Comparison of ENCODE assay signal across 26 mouse cellular contexts in the genomic region with DNA sequence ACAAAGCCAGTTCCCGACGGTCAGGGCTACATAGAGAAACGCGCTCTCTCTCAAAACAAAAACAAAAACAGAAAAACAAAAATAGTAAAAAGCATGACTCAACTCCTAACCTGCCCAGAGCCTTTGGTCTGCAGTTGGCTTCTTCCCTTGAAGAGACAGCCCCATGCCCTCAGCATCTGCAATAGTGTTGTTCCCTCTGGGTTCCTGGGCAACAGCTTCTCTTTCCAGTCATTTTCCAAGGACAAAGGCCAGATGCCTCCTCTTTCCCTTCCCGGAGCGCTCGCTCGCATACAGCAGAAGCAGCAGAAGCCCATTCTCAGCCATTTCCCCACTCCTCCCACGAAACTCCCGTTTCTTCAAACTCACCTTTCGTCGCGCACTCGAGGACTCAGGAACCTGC.
DNase-seq lines count a peak whose midpoint lies in the region; ATAC-seq and TF ChIP-seq lines count a peak whose summit lies in the region.
"Had no signal": no experiment of that assay in that cellular context is flagged by ENCODE, and none has a peak within 500 bp of the region (broad histone marks: within the 10 kb centered on the region; RNA-seq: fewer than 3 reads in every experiment).

No protein-coding gene starts in this region.

- no peak for DNase-seq in cerebellum, adult 2 months
- peak; percentile 4 for DNase-seq in midbrain, embryonic 11.5 days (ENCODE audit: low spot score, missing footprints)
- DNase-seq in midbrain, postnatal 0 days (ENCODE audit: low spot score), result no peak
- DNase-seq in MN1 (ENCODE audit: low spot score), result peak; percentile 78
- no peak for DNase-seq in right cerebral cortex, postnatal 25 days
- DNase-seq: adrenal gland, adult 2 months; adrenal gland, postnatal 10 days; adrenal gland, postnatal 25 days; B cell, adult 2 months; cerebellum, adult 11-12 months; cerebellum, adult 8-10 months; cerebellum, postnatal 14 days; cerebellum, postnatal 36 days; embryo, embryonic 11 days; forebrain, postnatal 0 days had no signal

- TF ChIP-seq CTCF in cerebellum, adult 2 months (IDR thresholded peaks at IDR 0.05; ENCODE audit: borderline replicate concordance, insufficient read depth, low read depth, low read length), result no peak
- no peak for TF ChIP-seq CTCF in midbrain, postnatal 0 days (IDR thresholded peaks at IDR 0.05)
- no peak for TF ChIP-seq CTCF in E14TG2a.4 (conservative IDR thresholded peaks at IDR 0.05; ENCODE audit: low read length)

- TF ChIP-seq POLR2A in cerebellum, adult 2 months (IDR thresholded peaks at IDR 0.05; ENCODE audit: borderline replicate concordance, insufficient read depth, low read length), result no peak

- H3K9me3 ChIP-seq in midbrain, embryonic 11.5 days (ENCODE audit: control insufficient read depth, low read length), result no peaks in the 10 kb centered on the region
- no peaks in the 10 kb centered on the region for H3K9me3 ChIP-seq in midbrain, postnatal 0 days (ENCODE audit: low read length)
- no peaks in the 10 kb centered on the region for H3K9me3 ChIP-seq in E14TG2a.4 (ENCODE audit: low read length)
- H3K9me3 ChIP-seq: embryonic facial prominence, embryonic 13.5 days; embryonic facial prominence, embryonic 15.5 days; forebrain, embryonic 10.5 days; forebrain, embryonic 12.5 days; forebrain, embryonic 15.5 days had no signal

- 0 out of 2 replicates have a peak overlapping the region, but pooled peaks have one; percentile 12 for H3K27ac ChIP-seq in cerebellum, adult 2 months (ENCODE audit: insufficient read depth, low read length)
- H3K27ac ChIP-seq in midbrain, embryonic 11.5 days (ENCODE audit: low read depth, low read length), result no peak overlapping the region
- H3K27ac ChIP-seq in midbrain, postnatal 0 days (ENCODE audit: low read depth, low read length), result no peak overlapping the region
- H3K27ac ChIP-seq: embryonic facial prominence, embryonic 13.5 days; embryonic facial prominence, embryonic 15.5 days; forebrain, embryonic 10.5 days; forebrain, embryonic 12.5 days; forebrain, embryonic 15.5 days had no signal

- H3K9ac ChIP-seq in midbrain, embryonic 11.5 days (ENCODE audit: low read length), result no peak overlapping the region
- no peak overlapping the region for H3K9ac ChIP-seq in midbrain, postnatal 0 days (replicated peaks; ENCODE audit: low read length, poor library complexity, severe bottlenecking)
- H3K9ac ChIP-seq: embryonic facial prominence, embryonic 13.5 days; embryonic facial prominence, embryonic 15.5 days; forebrain, embryonic 12.5 days; forebrain, embryonic 15.5 days; forebrain, postnatal 0 days had no signal

- H3K4me2 ChIP-seq in midbrain, embryonic 11.5 days, result no peak overlapping the region
- no peak overlapping the region for H3K4me2 ChIP-seq in midbrain, postnatal 0 days (ENCODE audit: low read depth, low read length, poor library complexity, severe bottlenecking)
- H3K4me2 ChIP-seq: embryonic facial prominence, embryonic 13.5 days; embryonic facial prominence, embryonic 15.5 days; forebrain, embryonic 12.5 days; forebrain, embryonic 15.5 days had no signal

- H3K36me3 ChIP-seq in midbrain, embryonic 11.5 days (ENCODE audit: control insufficient read depth, insufficient read depth, low read length), result no peaks in the 10 kb centered on the region
- no peaks in the 10 kb centered on the region for H3K36me3 ChIP-seq in midbrain, postnatal 0 days (ENCODE audit: insufficient read depth, low read length)
- H3K36me3 ChIP-seq in E14TG2a.4 (ENCODE audit: insufficient read depth, low read length), result 0 out of 2 replicates have a peak, but pooled peaks cover 15% of the 10 kb centered on the region
- H3K36me3 ChIP-seq: embryonic facial prominence, embryonic 13.5 days; embryonic facial prominence, embryonic 15.5 days; forebrain, embryonic 10.5 days; forebrain, embryonic 12.5 days; forebrain, embryonic 15.5 days; G1E had no signal

- no peak for ATAC-seq in cerebellum, adult (ENCODE audit: insufficient number of reproducible peaks, low FRiP score, low TSS enrichment)
- no peak for ATAC-seq in midbrain, embryonic 11.5 days (ENCODE audit: low FRiP score)
- no peak for ATAC-seq in midbrain, postnatal 0 days (ENCODE audit: low FRiP score)
- ATAC-seq: CD4-positive, CD25-positive, alpha-beta regulatory T cell, adult 4 months; forebrain, embryonic 15.5 days; forebrain, postnatal 0 days had no signal

- peaks cover 16% of the 10 kb centered on the region for H3K4me1 ChIP-seq in cerebellum, adult 2 months (ENCODE audit: control insufficient read depth, insufficient read depth, low read length)
- no peaks in the 10 kb centered on the region for H3K4me1 ChIP-seq in midbrain, embryonic 11.5 days (ENCODE audit: control insufficient read depth, insufficient read depth, low read length)
- no peaks in the 10 kb centered on the region for H3K4me1 ChIP-seq in midbrain, postnatal 0 days (ENCODE audit: insufficient read depth, low read length)
- peaks cover 30% of the 10 kb centered on the region for H3K4me1 ChIP-seq in E14TG2a.4 (replicated peaks; ENCODE audit: low read depth, low read length)
- H3K4me1 ChIP-seq: embryonic facial prominence, embryonic 15.5 days; forebrain, embryonic 12.5 days had no signal

- 91% methylated on average over 14 of the region's 14 CpGs for WGBS in cerebellum, adult 2 months
- WGBS in midbrain, embryonic 11.5 days, result 94% methylated on average over 14 of the region's 14 CpGs
- 94% methylated on average over 14 of the region's 14 CpGs for WGBS in midbrain, postnatal 0 days

- H3K4me3 ChIP-seq in cerebellum, adult 2 months (replicated peaks; ENCODE audit: insufficient read depth, low read depth, low read length), result no peak overlapping the region
- H3K4me3 ChIP-seq in midbrain, embryonic 11.5 days (ENCODE audit: low read depth, low read length), result no peak overlapping the region
- H3K4me3 ChIP-seq in midbrain, postnatal 0 days (ENCODE audit: low read depth, low read length), result no peak overlapping the region
- peak overlapping the region; percentile 55 for H3K4me3 ChIP-seq in E14TG2a.4 (replicated peaks; ENCODE audit: low read length)
- H3K4me3 ChIP-seq: embryonic facial prominence, embryonic 13.5 days; embryonic facial prominence, embryonic 15.5 days; erythroblast, embryonic 14.5 days; forebrain, embryonic 10.5 days; forebrain, embryonic 12.5 days; forebrain, embryonic 15.5 days had no signal

- H3K27me3 ChIP-seq in cerebellum, adult 2 months (ENCODE audit: control insufficient read depth, insufficient read depth, low read length), result no peaks in the 10 kb centered on the region
- H3K27me3 ChIP-seq in midbrain, embryonic 11.5 days (ENCODE audit: control insufficient read depth, insufficient read depth, low read length), result no peaks in the 10 kb centered on the region
- H3K27me3 ChIP-seq in midbrain, postnatal 0 days (ENCODE audit: insufficient read depth, low read length), result no peaks in the 10 kb centered on the region
- H3K27me3 ChIP-seq in E14TG2a.4 (ENCODE audit: insufficient read depth, low read length), result no peaks in the 10 kb centered on the region
- H3K27me3 ChIP-seq: CH12.LX; embryonic facial prominence, embryonic 13.5 days; embryonic facial prominence, embryonic 15.5 days; forebrain, embryonic 12.5 days; forebrain, embryonic 15.5 days had no signal

Comparison
In these comparisons a context has a peak if more than half of its experiments do, and no peak if none do; other contexts are left out.
1. DNase-seq: peak in midbrain, embryonic 11.5 days (single experiment) and MN1 (single experiment); none in cerebellum, adult 2 months (0 of 2), midbrain, postnatal 0 days (single experiment) and right cerebral cortex, postnatal 25 days (single experiment).